Mouse (Mus musculus): ENCODE measurements around the gene Fam107b. TPM values are rescaled to one million over a fixed set of nuclear protein-coding genes. Genes with fewer than 3 reads are reported as not detected.

Fam107b gene
- polyA plus RNA-seq, 1 experiment: 25.9 TPM

DNA sequence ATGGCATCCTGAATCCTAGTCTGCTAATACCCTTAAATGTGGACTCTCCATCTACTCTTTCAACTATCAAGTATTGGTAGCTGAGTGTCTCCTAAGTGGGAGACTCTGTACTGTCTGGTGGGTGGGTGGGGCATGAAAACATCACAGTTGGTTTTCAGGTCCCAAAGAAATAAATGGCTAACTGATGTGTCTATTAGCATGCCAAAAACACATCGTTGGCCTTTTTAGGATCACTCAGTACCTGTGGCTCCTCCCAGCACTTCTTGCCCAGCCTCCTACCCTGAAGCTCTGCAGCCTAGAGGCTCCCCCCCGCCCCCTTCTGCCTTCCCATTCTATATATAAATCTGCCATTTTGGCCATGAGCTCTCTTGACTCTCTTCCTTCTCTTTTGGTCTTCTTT lies 99.4 kb downstream of the Fam107b start:
- Histone ChIP-seq H3K4me3 (ENCODE audit: extremely low read depth, insufficient read depth, insufficient read length) (no peak overlapping the region), H3K36me3 (ENCODE audit: control insufficient read depth, insufficient read depth, low read length) (no peaks in the 10 kb centered on the region), H3K4me1 (ENCODE audit: control insufficient read depth, insufficient read depth, insufficient read length) (peaks cover 5% of the 10 kb centered on the region; the same call in 1 of the 2 replicates), H3K27ac (ENCODE audit: insufficient read depth, low read length) (no peak overlapping the region), H3K27me3 (ENCODE audit: control insufficient read depth, insufficient read depth, low read length) (no peaks in the 10 kb centered on the region)
- TF ChIP-seq CTCF (IDR thresholded peaks at IDR 0.05; ENCODE audit: extremely low read depth, insufficient read depth, insufficient read length, insufficient replicate concordance) (no peak), POLR2A (IDR thresholded peaks at IDR 0.05; ENCODE audit: low read depth, low read length) (no peak)
- WGBS: 62% methylated on average over 2 of the region's 2 CpGs
- DNase-seq (ENCODE audit: low read depth in 1 of 2, low spot score in 2 of 2): no peak

DNA sequence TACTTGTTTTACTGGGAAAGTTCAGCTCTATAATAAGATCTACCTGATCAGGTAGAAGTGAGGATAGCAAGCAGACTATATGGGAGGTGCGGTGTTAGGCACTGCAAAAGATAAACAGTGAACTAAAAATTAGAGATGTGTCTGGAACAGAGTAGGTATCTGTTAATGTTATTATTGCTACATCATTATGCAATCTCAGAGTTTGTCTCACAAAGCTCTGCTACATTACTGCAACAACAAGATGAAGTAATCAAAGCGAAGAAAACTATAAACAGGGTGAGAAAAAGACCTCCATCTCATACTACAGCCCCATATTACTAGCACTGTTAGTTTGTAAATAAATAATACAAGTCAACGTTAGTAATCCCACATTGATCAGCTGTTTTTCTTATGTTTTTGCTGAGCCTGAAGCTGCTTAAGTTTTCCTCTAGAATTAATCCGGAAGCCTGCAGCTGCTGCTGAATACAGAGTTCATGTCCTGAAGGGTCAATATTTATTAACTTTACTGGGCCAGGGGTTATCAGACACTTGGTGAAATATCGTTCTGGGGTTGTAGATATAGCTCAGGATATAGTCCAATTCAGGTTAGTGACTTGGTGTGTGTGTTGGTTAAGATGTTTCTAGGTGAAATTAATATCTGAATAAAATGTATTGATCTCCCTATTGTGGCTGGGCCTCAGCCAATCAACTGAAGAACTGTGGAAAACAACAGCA lies 102.5 kb downstream of the Fam107b start:
- H3K27ac ChIP-seq (ENCODE audit: insufficient read depth, low read length): no peak overlapping the region
- TF ChIP-seq CTCF (IDR thresholded peaks at IDR 0.05; ENCODE audit: extremely low read depth, insufficient read depth, insufficient read length, insufficient replicate concordance) (no peak), POLR2A (IDR thresholded peaks at IDR 0.05; ENCODE audit: low read depth, low read length) (no peak)
- WGBS: 89% methylated on average over 5 of the region's 5 CpGs
- no peaks in the 10 kb centered on the region for H3K36me3 ChIP-seq (ENCODE audit: control insufficient read depth, insufficient read depth, low read length)
- no peak for DNase-seq (ENCODE audit: low read depth in 1 of 2, low spot score in 2 of 2)
- no peak overlapping the region for H3K4me3 ChIP-seq (ENCODE audit: extremely low read depth, insufficient read depth, insufficient read length)
- H3K27me3 ChIP-seq (ENCODE audit: control insufficient read depth, insufficient read depth, low read length): no peaks in the 10 kb centered on the region
- H3K4me1 ChIP-seq (ENCODE audit: control insufficient read depth, insufficient read depth, insufficient read length): peaks cover 5% of the 10 kb centered on the region; the same call in 1 of the 2 replicates

DNA sequence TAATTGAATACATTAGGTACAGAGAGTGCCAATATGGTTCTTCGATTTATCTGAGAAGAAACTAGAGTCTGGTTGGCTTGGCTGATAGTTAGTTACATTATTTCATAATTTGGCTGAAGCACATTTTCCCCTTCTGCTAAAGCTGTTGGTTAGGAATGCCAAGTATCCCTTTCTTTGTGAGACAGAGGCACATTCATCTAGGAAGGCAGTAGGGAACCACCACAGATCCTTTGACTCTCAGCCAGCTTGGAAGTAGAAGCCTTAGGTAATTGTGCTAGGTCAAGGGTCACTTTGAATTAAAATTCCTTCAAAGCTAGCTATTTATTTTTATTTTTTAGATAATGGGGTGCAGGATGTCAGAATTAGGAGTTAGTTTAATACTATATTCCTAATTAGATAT lies 105.2 kb downstream of the Fam107b start:
- Histone ChIP-seq H3K27ac (ENCODE audit: insufficient read depth, low read length) (no peak overlapping the region), H3K4me1 (ENCODE audit: control insufficient read depth, insufficient read depth, insufficient read length) (no peaks in the 10 kb centered on the region), H3K27me3 (ENCODE audit: control insufficient read depth, insufficient read depth, low read length) (no peaks in the 10 kb centered on the region), H3K36me3 (ENCODE audit: control insufficient read depth, insufficient read depth, low read length) (no peaks in the 10 kb centered on the region), H3K4me3 (ENCODE audit: extremely low read depth, insufficient read depth, insufficient read length) (no peak overlapping the region)
- DNase-seq (ENCODE audit: low read depth in 1 of 2, low spot score in 2 of 2): no peak
- no peak for TF ChIP-seq POLR2A (IDR thresholded peaks at IDR 0.05; ENCODE audit: low read depth, low read length)
- TF ChIP-seq CTCF (IDR thresholded peaks at IDR 0.05; ENCODE audit: extremely low read depth, insufficient read depth, insufficient read length, insufficient replicate concordance): no peak
- 93% methylated on average over 1 of the region's 1 CpGs for WGBS

DNA sequence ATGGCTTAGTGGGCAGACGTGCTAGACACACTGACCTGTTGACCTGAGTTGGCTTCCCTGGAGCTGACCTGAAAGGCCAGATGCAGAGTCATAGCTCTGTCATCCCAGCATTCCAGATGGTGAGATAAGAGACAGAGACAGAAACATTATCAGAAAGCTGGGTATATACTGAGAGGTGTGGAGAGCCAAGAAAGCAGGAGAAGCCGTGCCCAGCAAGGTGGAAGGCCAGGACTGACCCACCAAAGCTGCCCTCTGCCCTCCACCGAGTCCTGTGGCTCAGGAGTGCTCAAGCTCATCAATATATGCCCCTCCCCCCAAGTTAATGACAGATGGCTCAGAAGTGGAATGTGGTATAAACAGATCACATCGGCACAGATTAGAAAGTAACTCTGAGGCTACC lies 112.4 kb downstream of the Fam107b start:
- no peak for DNase-seq (ENCODE audit: low read depth in 1 of 2, low spot score in 2 of 2)
- Histone ChIP-seq H3K27ac (ENCODE audit: insufficient read depth, low read length) (no peak overlapping the region), H3K4me1 (ENCODE audit: control insufficient read depth, insufficient read depth, insufficient read length) (no peaks in the 10 kb centered on the region), H3K4me3 (ENCODE audit: extremely low read depth, insufficient read depth, insufficient read length) (no peak overlapping the region), H3K27me3 (ENCODE audit: control insufficient read depth, insufficient read depth, low read length) (no peaks in the 10 kb centered on the region), H3K36me3 (ENCODE audit: control insufficient read depth, insufficient read depth, low read length) (no peaks in the 10 kb centered on the region)
- 94% methylated on average over 4 of the region's 4 CpGs for WGBS
- TF ChIP-seq POLR2A (IDR thresholded peaks at IDR 0.05; ENCODE audit: low read depth, low read length): no peak
- TF ChIP-seq CTCF (IDR thresholded peaks at IDR 0.05; ENCODE audit: extremely low read depth, insufficient read depth, insufficient read length, insufficient replicate concordance): no peak

DNA sequence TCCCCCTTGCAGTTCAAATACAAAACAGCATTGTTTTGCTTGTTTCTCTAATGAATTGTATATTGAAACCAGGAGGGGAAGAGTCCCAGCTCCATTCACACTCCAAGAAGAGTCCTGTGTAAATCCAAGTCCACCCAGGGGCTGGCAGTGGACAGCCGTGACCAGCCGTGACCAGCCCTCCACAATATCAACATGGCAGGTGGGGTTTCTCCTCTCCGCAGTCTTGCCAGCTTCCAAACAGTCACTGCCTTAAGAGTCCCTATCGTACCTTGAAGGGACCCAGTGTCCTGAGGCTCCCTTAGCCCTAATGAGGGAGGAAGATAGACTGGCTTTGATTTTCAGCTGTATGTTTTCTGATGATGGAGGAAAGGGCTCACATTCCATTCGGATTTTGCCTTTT lies 113.1 kb downstream of the Fam107b start:
- TF ChIP-seq CTCF (IDR thresholded peaks at IDR 0.05; ENCODE audit: extremely low read depth, insufficient read depth, insufficient read length, insufficient replicate concordance): no peak
- TF ChIP-seq POLR2A (IDR thresholded peaks at IDR 0.05; ENCODE audit: low read depth, low read length): no peak
- H3K27ac ChIP-seq (ENCODE audit: insufficient read depth, low read length): no peak overlapping the region
- no peaks in the 10 kb centered on the region for H3K27me3 ChIP-seq (ENCODE audit: control insufficient read depth, insufficient read depth, low read length)
- no peaks in the 10 kb centered on the region for H3K4me1 ChIP-seq (ENCODE audit: control insufficient read depth, insufficient read depth, insufficient read length)
- no peak for DNase-seq (ENCODE audit: low read depth in 1 of 2, low spot score in 2 of 2)
- no peak overlapping the region for H3K4me3 ChIP-seq (ENCODE audit: extremely low read depth, insufficient read depth, insufficient read length)
- H3K36me3 ChIP-seq (ENCODE audit: control insufficient read depth, insufficient read depth, low read length): no peaks in the 10 kb centered on the region
- WGBS: 92% methylated on average over 5 of the region's 5 CpGs

DNA sequence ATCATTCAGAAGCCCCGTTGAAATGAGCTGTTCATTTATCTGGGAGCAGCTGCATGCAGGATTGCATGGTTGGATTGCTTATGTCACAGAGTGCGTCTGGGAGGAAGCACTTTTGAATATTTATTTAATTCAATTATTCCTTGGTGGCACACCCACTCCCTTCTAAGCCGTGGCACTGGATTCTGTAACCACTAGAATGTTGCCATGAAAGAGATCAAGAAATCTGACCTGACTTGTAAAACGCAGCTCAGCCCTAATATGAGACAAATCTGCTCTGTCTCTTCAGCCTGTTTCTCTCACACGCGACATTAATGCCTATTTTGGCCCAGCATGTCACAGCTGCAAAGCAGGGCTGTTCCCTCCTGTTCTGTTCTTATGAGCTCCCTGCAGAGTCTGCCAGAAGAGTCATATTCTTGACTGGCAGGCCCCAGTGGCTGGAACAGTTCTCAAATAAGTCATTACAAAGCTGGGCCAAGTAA lies 113.5 kb downstream of the Fam107b start:
- TF ChIP-seq POLR2A (IDR thresholded peaks at IDR 0.05; ENCODE audit: low read depth, low read length) (no peak), CTCF (IDR thresholded peaks at IDR 0.05; ENCODE audit: extremely low read depth, insufficient read depth, insufficient read length, insufficient replicate concordance) (no peak)
- Histone ChIP-seq H3K4me3 (ENCODE audit: extremely low read depth, insufficient read depth, insufficient read length) (no peak overlapping the region), H3K27ac (ENCODE audit: insufficient read depth, low read length) (no peak overlapping the region), H3K4me1 (ENCODE audit: control insufficient read depth, insufficient read depth, insufficient read length) (no peaks in the 10 kb centered on the region), H3K36me3 (ENCODE audit: control insufficient read depth, insufficient read depth, low read length) (no peaks in the 10 kb centered on the region), H3K27me3 (ENCODE audit: control insufficient read depth, insufficient read depth, low read length) (no peaks in the 10 kb centered on the region)
- 85% methylated on average over 6 of the region's 6 CpGs for WGBS
- DNase-seq (ENCODE audit: low read depth in 1 of 2, low spot score in 2 of 2): no peak

DNA sequence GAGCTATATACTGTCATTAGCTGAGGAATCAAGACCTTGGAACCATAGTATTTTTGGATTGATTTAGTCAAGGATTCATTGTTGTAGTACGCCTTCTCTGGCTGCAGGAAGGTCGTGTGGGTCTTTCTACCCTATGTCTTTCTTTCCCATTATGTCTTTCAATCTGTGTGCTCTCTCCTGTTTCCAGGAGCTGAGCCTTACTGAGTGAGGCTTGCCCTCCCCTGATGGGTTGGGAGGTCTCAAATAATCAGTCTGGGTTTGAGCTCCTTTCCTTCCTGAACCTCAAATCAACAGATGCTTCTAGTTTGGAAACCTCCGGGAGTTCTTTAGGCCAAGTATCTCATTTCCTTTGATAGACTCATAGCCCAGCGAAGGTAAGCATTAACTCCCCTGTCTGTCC lies 119.9 kb downstream of the Fam107b start:
- Histone ChIP-seq H3K4me1 (ENCODE audit: control insufficient read depth, insufficient read depth, insufficient read length) (no peaks in the 10 kb centered on the region), H3K27ac (ENCODE audit: insufficient read depth, low read length) (no peak overlapping the region), H3K36me3 (ENCODE audit: control insufficient read depth, insufficient read depth, low read length) (no peaks in the 10 kb centered on the region), H3K4me3 (ENCODE audit: extremely low read depth, insufficient read depth, insufficient read length) (no peak overlapping the region), H3K27me3 (ENCODE audit: control insufficient read depth, insufficient read depth, low read length) (no peaks in the 10 kb centered on the region)
- no peak for TF ChIP-seq CTCF (IDR thresholded peaks at IDR 0.05; ENCODE audit: extremely low read depth, insufficient read depth, insufficient read length, insufficient replicate concordance)
- no peak for TF ChIP-seq POLR2A (IDR thresholded peaks at IDR 0.05; ENCODE audit: low read depth, low read length)
- DNase-seq (ENCODE audit: low read depth in 1 of 2, low spot score in 2 of 2): no peak
- 86% methylated on average over 4 of the region's 4 CpGs for WGBS
